Mouse (Mus musculus): ENCODE data around the gene Abhd16a.

- no peak for TF ChIP-seq CTCF (IDR thresholded peaks at IDR 0.05; ENCODE audit: low read depth, low read length)
- TF ChIP-seq POLR2A (IDR thresholded peaks at IDR 0.05; ENCODE audit: borderline replicate concordance, low read depth, low read length) = no peak
Observed at GRCm38 (mm10) chr17:35064951-35065947, 23.8 kb upstream of the Abhd16a start, which contains the start of gene Ly6g6c.
